In the genomic region with DNA sequence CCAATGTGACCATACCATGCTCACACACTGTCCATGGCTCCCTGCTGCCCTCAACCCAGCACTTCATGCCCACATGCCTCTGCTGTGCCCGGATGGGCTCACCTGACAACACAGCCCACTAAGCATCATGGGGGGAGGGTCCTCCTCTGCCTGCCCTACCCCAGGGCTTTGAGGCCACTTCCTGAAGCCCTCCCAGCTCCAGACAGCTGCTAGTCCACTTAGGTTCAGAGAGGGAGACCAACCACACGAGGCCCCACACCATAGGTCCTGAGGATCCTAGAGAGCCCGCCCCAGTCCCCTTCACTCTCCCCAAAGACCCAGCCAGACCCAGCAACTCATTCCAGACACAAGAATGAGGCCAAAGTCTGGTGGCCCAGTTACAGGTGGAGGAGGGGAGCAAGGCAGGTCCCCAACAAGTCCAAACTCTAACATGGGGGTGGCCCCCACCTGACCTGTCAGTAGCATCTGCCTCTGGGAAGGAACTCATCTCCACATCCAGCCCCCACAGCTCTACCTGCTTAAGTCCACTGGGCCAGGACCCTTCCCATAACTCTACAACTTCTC, we compare ENCODE assay signal across 8 mouse cellular contexts. TPM values are rescaled to one million over a fixed set of nuclear protein-coding genes. Genes with fewer than 3 reads are reported as not detected.
A peak's percentile ranks its signal among the peaks of the same experiment; 100 is the strongest.
DNase-seq lines count a peak whose midpoint lies in the region; ATAC-seq and TF ChIP-seq lines count a peak whose summit lies in the region.

No protein-coding gene starts in this region.

- peak overlapping the region; percentile 83 for H3K9ac ChIP-seq in lung, embryonic 15.5 days
- 0 out of 2 replicates have a peak overlapping the region, but pooled peaks have one; percentile 78 for H3K9ac ChIP-seq in forebrain, postnatal 0 days
- H3K9ac ChIP-seq in limb, embryonic 11.5 days (ENCODE audit: low read length) = peak overlapping the region; percentile 90

- no peak for ATAC-seq in lung, embryonic 15.5 days (ENCODE audit: borderline replicate concordance, extremely low read depth, low FRiP score, low TSS enrichment)
- no peak for ATAC-seq in forebrain, postnatal 0 days
- ATAC-seq in limb, embryonic 11.5 days (ENCODE audit: insufficient number of reproducible peaks, low FRiP score, low TSS enrichment, low read depth) = no peak
- ATAC-seq in megakaryocyte-erythroid progenitor cell, adult 5-6 weeks (replicated peaks; ENCODE audit: low FRiP score, low TSS enrichment, poor library complexity, severe bottlenecking) = no peak

- H3K27me3 ChIP-seq in lung, embryonic 15.5 days = no peaks in the 10 kb centered on the region
- H3K27me3 ChIP-seq in forebrain, postnatal 0 days (ENCODE audit: insufficient read depth, low read length) = no peaks in the 10 kb centered on the region
- no peaks in the 10 kb centered on the region for H3K27me3 ChIP-seq in limb, embryonic 11.5 days (ENCODE audit: control insufficient read depth, insufficient read depth, low read length)
- H3K27me3 ChIP-seq in small intestine, adult 2 months (ENCODE audit: control insufficient read depth, insufficient read depth, low read length) = no peaks in the 10 kb centered on the region

- TF ChIP-seq POLR2A in small intestine, adult 2 months (IDR thresholded peaks at IDR 0.05; ENCODE audit: low read depth, low read length) = no peak

- DNase-seq in lung, adult 18-20 months = no peak
- no peak for DNase-seq in forebrain, postnatal 0 days
- no peak for DNase-seq in limb, embryonic 11.5 days (ENCODE audit: low spot score)
- DNase-seq in urinary bladder, adult 18-20 months (ENCODE audit: low spot score in 2 of 2) = no peak
- DNase-seq in cerebellum, adult 18-20 months = no peak

- no peak for TF ChIP-seq CTCF in forebrain, postnatal 0 days (IDR thresholded peaks at IDR 0.05; ENCODE audit: low read depth)
- no peak for TF ChIP-seq CTCF in small intestine, adult 2 months (IDR thresholded peaks at IDR 0.05; ENCODE audit: extremely low read depth, insufficient read length, insufficient replicate concordance, low read depth, low read length)

- H3K9me3 ChIP-seq in lung, embryonic 15.5 days = no peaks in the 10 kb centered on the region
- no peaks in the 10 kb centered on the region for H3K9me3 ChIP-seq in forebrain, postnatal 0 days (ENCODE audit: low read length)
- H3K9me3 ChIP-seq in limb, embryonic 11.5 days (ENCODE audit: control insufficient read depth, low read length) = no peaks in the 10 kb centered on the region

- H3K4me3 ChIP-seq in lung, embryonic 15.5 days = peak overlapping the region; percentile 75
- H3K4me3 ChIP-seq in forebrain, postnatal 0 days (ENCODE audit: low read depth, low read length) = peak overlapping the region; percentile 76; the same call in 1 of the 2 replicates
- peak overlapping the region; percentile 92 for H3K4me3 ChIP-seq in limb, embryonic 11.5 days (ENCODE audit: low read depth, low read length)
- H3K4me3 ChIP-seq in small intestine, adult 2 months (ENCODE audit: low read depth, low read length) = peak overlapping the region; percentile 97

- WGBS in lung, embryonic 15.5 days = 38% methylated on average over 3 of the region's 3 CpGs
- WGBS in forebrain, postnatal 0 days = 63% methylated on average over 3 of the region's 3 CpGs
- WGBS in limb, embryonic 11.5 days = 38% methylated on average over 3 of the region's 3 CpGs
- WGBS in small intestine, adult 2 months = 31% methylated on average over 3 of the region's 3 CpGs

- peaks cover 29% of the 10 kb centered on the region for H3K36me3 ChIP-seq in lung, embryonic 15.5 days
- H3K36me3 ChIP-seq in forebrain, postnatal 0 days (ENCODE audit: insufficient read depth) = no peaks in the 10 kb centered on the region
- H3K36me3 ChIP-seq in limb, embryonic 11.5 days (ENCODE audit: control insufficient read depth, insufficient read depth, low read length) = peaks cover 7% of the 10 kb centered on the region; the same call in 1 of the 2 replicates
- H3K36me3 ChIP-seq in small intestine, adult 2 months (ENCODE audit: control insufficient read depth, insufficient read depth, low read length) = peaks cover 15% of the 10 kb centered on the region

- H3K27ac ChIP-seq in lung, embryonic 15.5 days = 0 out of 2 replicates have a peak overlapping the region, but pooled peaks have one; percentile 96
- H3K27ac ChIP-seq in forebrain, postnatal 0 days (ENCODE audit: low read depth, low read length) = no peak overlapping the region
- H3K27ac ChIP-seq in limb, embryonic 11.5 days (replicated peaks; ENCODE audit: low read depth, low read length) = no peak overlapping the region
- peak overlapping the region; percentile 83 for H3K27ac ChIP-seq in small intestine, adult 2 months (ENCODE audit: insufficient read depth, low read depth, low read length)

- H3K4me2 ChIP-seq in lung, embryonic 15.5 days = peak overlapping the region; percentile 95
- H3K4me2 ChIP-seq in forebrain, postnatal 0 days (ENCODE audit: low read depth) = peak overlapping the region; percentile 98
- peak overlapping the region; percentile 98 for H3K4me2 ChIP-seq in limb, embryonic 11.5 days (ENCODE audit: low read depth, severe bottlenecking)

- H3K4me1 ChIP-seq in lung, embryonic 15.5 days = peaks cover 66% of the 10 kb centered on the region
- H3K4me1 ChIP-seq in forebrain, postnatal 0 days (ENCODE audit: insufficient read depth) = peaks cover 14% of the 10 kb centered on the region
- peaks cover 36% of the 10 kb centered on the region for H3K4me1 ChIP-seq in limb, embryonic 11.5 days (ENCODE audit: control insufficient read depth, insufficient read depth, low read length)
- H3K4me1 ChIP-seq in small intestine, adult 2 months (ENCODE audit: control insufficient read depth, insufficient read depth, insufficient read length, low read length) = peaks cover 49% of the 10 kb centered on the region

RNA-seq across cellular contexts. Expression of a gene that starts 2.2 kb away (rescaled TPM):
- 76.6 and 80.4 TPM in 2 replicates for polyA plus RNA-seq in lung, embryonic 15.5 days (2015; fragmentation: Nextera tagmentation; extraction: Ambion mirVana)
- 59.0 and 63.9 TPM in 2 replicates for total RNA-seq in forebrain, postnatal 0 days (2014; rRNA removed)
- polyA plus RNA-seq in forebrain, postnatal 0 days (2015; fragmentation: Nextera tagmentation; extraction: Ambion mirVana) = 26.0 and 28.9 TPM in 2 replicates
- 68.9 and 78.6 TPM in 2 replicates for polyA plus RNA-seq in limb, embryonic 11.5 days (2014; fragmentation: Nextera tagmentation; extraction: Ambion mirVana)
- polyA plus RNA-seq in small intestine, adult 2 months (2012; rRNA removed) = 233 and 448 TPM in 2 replicates
- total RNA-seq in megakaryocyte-erythroid progenitor cell, adult 5-6 weeks (2014; fragmentation: Nextera tagmentation) = 1.4 and 3.2 TPM in 2 replicates
- 1.7 TPM in 1 of 2 replicates, not detected in the other for total RNA-seq in megakaryocyte-erythroid progenitor cell, adult 5-6 weeks (2017)

RNA-seq across cellular contexts. Expression of a gene that starts 8.5 kb away (rescaled TPM):
- polyA plus RNA-seq in lung, embryonic 15.5 days (2015; fragmentation: Nextera tagmentation; extraction: Ambion mirVana) = 7.0 and 7.2 TPM in 2 replicates
- total RNA-seq in forebrain, postnatal 0 days (2014; rRNA removed) = 14.3 and 16.2 TPM in 2 replicates
- polyA plus RNA-seq in forebrain, postnatal 0 days (2015; fragmentation: Nextera tagmentation; extraction: Ambion mirVana) = 5.2 and 6.6 TPM in 2 replicates
- 2.7 and 3.1 TPM in 2 replicates for polyA plus RNA-seq in limb, embryonic 11.5 days (2014; fragmentation: Nextera tagmentation; extraction: Ambion mirVana)
- polyA plus RNA-seq in small intestine, adult 2 months (2012; rRNA removed) = 19.7 and 70.3 TPM in 2 replicates
- 6.4 and 7.4 TPM in 2 replicates for total RNA-seq in megakaryocyte-erythroid progenitor cell, adult 5-6 weeks (2014; fragmentation: Nextera tagmentation)
- total RNA-seq in megakaryocyte-erythroid progenitor cell, adult 5-6 weeks (2017) = 8.1 and 13.8 TPM in 2 replicates

RNA-seq across cellular contexts. Expression of a gene that starts 12.9 kb away (rescaled TPM):
- 85.0 and 87.0 TPM in 2 replicates for polyA plus RNA-seq in lung, embryonic 15.5 days (2015; fragmentation: Nextera tagmentation; extraction: Ambion mirVana)
- total RNA-seq in forebrain, postnatal 0 days (2014; rRNA removed) = 148 and 195 TPM in 2 replicates
- polyA plus RNA-seq in forebrain, postnatal 0 days (2015; fragmentation: Nextera tagmentation; extraction: Ambion mirVana) = 124 and 140 TPM in 2 replicates
- 92.1 and 95.3 TPM in 2 replicates for polyA plus RNA-seq in limb, embryonic 11.5 days (2014; fragmentation: Nextera tagmentation; extraction: Ambion mirVana)
- 63.7 and 101 TPM in 2 replicates for polyA plus RNA-seq in small intestine, adult 2 months (2012; rRNA removed)
- total RNA-seq in megakaryocyte-erythroid progenitor cell, adult 5-6 weeks (2014; fragmentation: Nextera tagmentation) = 147 and 161 TPM in 2 replicates
- total RNA-seq in megakaryocyte-erythroid progenitor cell, adult 5-6 weeks (2017) = 129 and 139 TPM in 2 replicates

RNA-seq across cellular contexts. Expression of a gene that starts 16.0 kb away (rescaled TPM):
- 28.2 and 30.7 TPM in 2 replicates for polyA plus RNA-seq in lung, embryonic 15.5 days (2015; fragmentation: Nextera tagmentation; extraction: Ambion mirVana)
- 3.5 and 5.6 TPM in 2 replicates for total RNA-seq in forebrain, postnatal 0 days (2014; rRNA removed)
- polyA plus RNA-seq in forebrain, postnatal 0 days (2015; fragmentation: Nextera tagmentation; extraction: Ambion mirVana) = 4.2 and 4.5 TPM in 2 replicates
- polyA plus RNA-seq in limb, embryonic 11.5 days (2014; fragmentation: Nextera tagmentation; extraction: Ambion mirVana) = 3.4 and 4.1 TPM in 2 replicates
- 5.8 and 7.8 TPM in 2 replicates for polyA plus RNA-seq in small intestine, adult 2 months (2012; rRNA removed)
- total RNA-seq in megakaryocyte-erythroid progenitor cell, adult 5-6 weeks (2014; fragmentation: Nextera tagmentation) = not detected in 2 replicates
- not detected in 2 replicates for total RNA-seq in megakaryocyte-erythroid progenitor cell, adult 5-6 weeks (2017)

RNA-seq across cellular contexts. Expression of a gene that starts 17.1 kb away (rescaled TPM):
- 109 and 112 TPM in 2 replicates for polyA plus RNA-seq in lung, embryonic 15.5 days (2015; fragmentation: Nextera tagmentation; extraction: Ambion mirVana)
- total RNA-seq in forebrain, postnatal 0 days (2014; rRNA removed) = 87.2 and 94.0 TPM in 2 replicates
- polyA plus RNA-seq in forebrain, postnatal 0 days (2015; fragmentation: Nextera tagmentation; extraction: Ambion mirVana) = 98.9 and 107 TPM in 2 replicates
- polyA plus RNA-seq in limb, embryonic 11.5 days (2014; fragmentation: Nextera tagmentation; extraction: Ambion mirVana) = 109 and 119 TPM in 2 replicates
- polyA plus RNA-seq in small intestine, adult 2 months (2012; rRNA removed) = 64.5 and 119 TPM in 2 replicates
- 107 and 130 TPM in 2 replicates for total RNA-seq in megakaryocyte-erythroid progenitor cell, adult 5-6 weeks (2014; fragmentation: Nextera tagmentation)
- total RNA-seq in megakaryocyte-erythroid progenitor cell, adult 5-6 weeks (2017) = 73.7 and 90.2 TPM in 2 replicates

Comparison
In these comparisons a context has a peak if more than half of its experiments do, and no peak if none do; other contexts are left out.
1. H3K27ac ChIP-seq: peak in lung, embryonic 15.5 days (single experiment) and small intestine, adult 2 months (single experiment); none in forebrain, postnatal 0 days (single experiment) and limb, embryonic 11.5 days (single experiment).
2. Peak in every context shown above with its lines, with median percentiles within 50 percentile points of each other: H3K4me2 ChIP-seq, H3K4me3 ChIP-seq and H3K9ac ChIP-seq.